ENCODE assay signal across 23 mouse cellular contexts in genomic region chr9:104104986-104105385, GRCm38 (mm10). TPM values are rescaled to one million over a fixed set of nuclear protein-coding genes. Genes with fewer than 3 reads are reported as not detected.
"Had no signal": no experiment of that assay in that cellular context is flagged by ENCODE, and none has a peak within 500 bp of the region (broad histone marks: within the 10 kb centered on the region; RNA-seq: fewer than 3 reads in every experiment).

No protein-coding gene starts in this region.

- ATAC-seq: hindbrain, embryonic 16.5 days; hindbrain, postnatal 0 days; inflammation-experienced regulatory T-cells, adult 6 months; intestine, embryonic 15.5 days; intestine, embryonic 16.5 days; intestine, postnatal 0 days had no signal

- DNase-seq: heart, postnatal 10 days; heart, postnatal 14 days; heart, postnatal 36 days; heart, postnatal 4 days; kidney, adult 11 months; kidney, adult 18-20 months; kidney, adult 2 months; kidney, adult 8-10 months; kidney, adult 9 months; kidney, postnatal 10 days; kidney, postnatal 14 days; kidney, postnatal 25 days; kidney, postnatal 36 days; kidney, postnatal 4 days; layer of hippocampus, adult 9-11 months; layer of hippocampus, postnatal 36 days had no signal

RNA-seq across cellular contexts. Expression of gene Ackr4, which starts 21.7 kb away (rescaled TPM):
- total RNA-seq: hematopoietic stem cell, adult 5-6 weeks; layer of hippocampus, postnatal 36 days had no signal
